ENCODE assay signal across 8 mouse cellular contexts in the genomic region with DNA sequence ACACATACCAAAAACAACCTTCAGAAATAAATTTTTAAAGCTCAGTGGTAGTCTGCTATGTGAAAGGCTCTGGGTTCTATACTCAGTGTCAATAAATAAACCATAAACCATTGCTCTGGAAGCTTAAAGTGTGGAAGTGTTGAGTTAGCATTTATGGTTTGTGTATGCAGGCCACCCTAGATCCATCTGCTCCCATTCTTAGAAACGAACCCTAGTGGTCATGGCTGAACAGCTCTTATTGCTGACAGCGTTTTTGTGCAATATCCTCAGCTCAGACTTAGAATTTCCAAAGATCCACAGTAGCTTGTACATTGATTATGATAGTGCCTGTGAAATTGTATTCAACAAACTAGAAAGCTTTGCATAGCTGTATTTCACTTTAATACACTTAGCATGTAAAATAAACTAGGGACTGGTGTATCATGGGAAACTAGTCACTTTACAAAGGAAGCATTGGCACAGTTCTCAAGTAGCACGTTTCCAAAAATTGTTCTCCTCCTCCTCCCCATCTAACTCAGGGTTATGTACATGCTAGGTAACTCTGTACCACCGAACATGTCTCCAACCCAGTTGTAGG.
DNase-seq lines count a peak whose midpoint lies in the region; ATAC-seq and TF ChIP-seq lines count a peak whose summit lies in the region.

No protein-coding gene starts in this region.

- no peak for ATAC-seq in forebrain, postnatal 0 days
- no peak for ATAC-seq in limb, embryonic 14.5 days (ENCODE audit: low FRiP score, low read depth)
- no peak for ATAC-seq in midbrain, embryonic 16.5 days

- peak overlapping the region; percentile 57 for H3K4me2 ChIP-seq in forebrain, postnatal 0 days (ENCODE audit: low read depth)
- peak overlapping the region; percentile 64; the same call in 1 of the 2 replicates for H3K4me2 ChIP-seq in limb, embryonic 14.5 days (replicated peaks; ENCODE audit: low read depth, low read length, severe bottlenecking)
- H3K4me2 ChIP-seq in midbrain, embryonic 16.5 days (ENCODE audit: low read length) = peak overlapping the region; percentile 76

- peaks cover 16% of the 10 kb centered on the region for H3K4me1 ChIP-seq in forebrain, postnatal 0 days (ENCODE audit: insufficient read depth)
- H3K4me1 ChIP-seq in limb, embryonic 14.5 days (ENCODE audit: control insufficient read depth, insufficient read depth, low read length) = peaks cover 12% of the 10 kb centered on the region
- H3K4me1 ChIP-seq in midbrain, embryonic 16.5 days (ENCODE audit: control insufficient read depth, insufficient read depth, low read length) = peaks cover 13% of the 10 kb centered on the region

- peak; percentile 64 to 69 for DNase-seq in heart, adult 18-20 months
- DNase-seq in heart, postnatal 4 days = no peak
- DNase-seq in R1 (ENCODE audit: low read depth, low spot score) = peak; percentile 26
- peak; percentile 42 for DNase-seq in forebrain, postnatal 0 days
- peak; percentile 42 for DNase-seq in limb, embryonic 14.5 days (ENCODE audit: low spot score)
- no peak for DNase-seq in gastrocnemius, postnatal 14 days
- no peak for DNase-seq in spleen, adult 18-20 months

- no peaks in the 10 kb centered on the region for H3K36me3 ChIP-seq in forebrain, postnatal 0 days (ENCODE audit: insufficient read depth)
- H3K36me3 ChIP-seq in limb, embryonic 14.5 days (ENCODE audit: control insufficient read depth, insufficient read depth, low read length) = no peaks in the 10 kb centered on the region
- H3K36me3 ChIP-seq in midbrain, embryonic 16.5 days (ENCODE audit: control insufficient read depth, insufficient read depth, low read length) = no peaks in the 10 kb centered on the region

- H3K9me3 ChIP-seq in forebrain, postnatal 0 days (ENCODE audit: low read length) = no peaks in the 10 kb centered on the region
- no peaks in the 10 kb centered on the region for H3K9me3 ChIP-seq in limb, embryonic 14.5 days (ENCODE audit: control insufficient read depth, low read length)
- no peaks in the 10 kb centered on the region for H3K9me3 ChIP-seq in midbrain, embryonic 16.5 days (replicated peaks; ENCODE audit: control insufficient read depth, low read length, poor library complexity, severe bottlenecking)

- no peak overlapping the region for H3K27ac ChIP-seq in forebrain, postnatal 0 days (ENCODE audit: low read depth, low read length)
- H3K27ac ChIP-seq in limb, embryonic 14.5 days (replicated peaks; ENCODE audit: low read depth, low read length) = no peak overlapping the region
- H3K27ac ChIP-seq in midbrain, embryonic 16.5 days (ENCODE audit: low read length) = no peak overlapping the region

- H3K9ac ChIP-seq in forebrain, postnatal 0 days = peak overlapping the region; percentile 72; the same call in 1 of the 2 replicates
- H3K9ac ChIP-seq in limb, embryonic 14.5 days (ENCODE audit: low read depth, low read length, severe bottlenecking) = no peak overlapping the region
- H3K9ac ChIP-seq in midbrain, embryonic 16.5 days (ENCODE audit: low read depth, low read length) = no peak overlapping the region

- no peaks in the 10 kb centered on the region for H3K27me3 ChIP-seq in forebrain, postnatal 0 days (ENCODE audit: insufficient read depth, low read length)
- no peaks in the 10 kb centered on the region for H3K27me3 ChIP-seq in limb, embryonic 14.5 days (ENCODE audit: control insufficient read depth, insufficient read depth, low read length)
- H3K27me3 ChIP-seq in midbrain, embryonic 16.5 days (ENCODE audit: control insufficient read depth, insufficient read depth, low read depth, low read length) = no peaks in the 10 kb centered on the region

- peak; percentile 63 for TF ChIP-seq CTCF in forebrain, postnatal 0 days (IDR thresholded peaks at IDR 0.05; ENCODE audit: low read depth)

- H3K4me3 ChIP-seq in forebrain, postnatal 0 days (ENCODE audit: low read depth, low read length) = peak overlapping the region; percentile 48
- 0 out of 2 replicates have a peak overlapping the region, but pooled peaks have one; percentile 76 for H3K4me3 ChIP-seq in limb, embryonic 14.5 days (replicated peaks; ENCODE audit: low read length)
- peak overlapping the region; percentile 69 for H3K4me3 ChIP-seq in midbrain, embryonic 16.5 days (ENCODE audit: low read depth, low read length)

- TF ChIP-seq POLR2A in limb, embryonic 14.5 days (IDR thresholded peaks at IDR 0.05; ENCODE audit: borderline replicate concordance, extremely low read depth, insufficient read depth, insufficient read length) = no peak

- 25% methylated on average over 4 of the region's 4 CpGs for WGBS in forebrain, postnatal 0 days
- 39% methylated on average over 4 of the region's 4 CpGs for WGBS in limb, embryonic 14.5 days
- WGBS in midbrain, embryonic 16.5 days = 37% methylated on average over 4 of the region's 4 CpGs

- intact Hi-C loops in gastrocnemius, postnatal 14 days (cut with DNase I; ENCODE audit: low total_unique reads) = no loop called here

Comparison
In these comparisons a context has a peak if more than half of its experiments do, and no peak if none do; other contexts are left out.
1. DNase-seq: peak in heart, adult 18-20 months (2 of 2), R1 (single experiment), forebrain, postnatal 0 days (single experiment) and limb, embryonic 14.5 days (single experiment); none in heart, postnatal 4 days (single experiment), gastrocnemius, postnatal 14 days (single experiment) and spleen, adult 18-20 months (0 of 2).
2. Peak in every context shown above with its lines, with median percentiles within 50 percentile points of each other: H3K4me2 ChIP-seq and H3K4me3 ChIP-seq.